Mouse (Mus musculus): Measurements from ENCODE around the gene Anln.
A peak's percentile ranks its signal among the peaks of the same experiment; 100 is the strongest.

Gene Anln

DNA sequence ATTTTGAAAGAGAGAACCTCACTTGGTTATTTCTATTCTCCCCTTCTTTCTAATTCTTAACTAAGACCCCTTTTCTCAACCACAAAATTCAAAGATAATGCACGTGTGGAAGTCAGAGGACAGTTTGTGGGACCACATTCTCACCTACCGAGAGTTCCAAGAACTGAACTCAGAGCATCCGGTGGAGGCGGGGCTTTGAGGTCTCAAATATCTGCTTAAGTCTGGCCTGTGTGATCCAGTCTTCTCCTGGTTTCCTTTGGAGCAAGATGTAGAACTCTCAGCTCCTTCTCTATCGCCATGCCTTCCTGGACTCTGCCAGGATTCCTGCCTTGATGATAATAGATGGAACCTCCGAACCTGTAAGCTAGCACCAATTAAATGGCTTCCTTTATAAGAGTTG is 13.0 kb upstream of the Anln start:
- DNase-seq, result no peak

DNA sequence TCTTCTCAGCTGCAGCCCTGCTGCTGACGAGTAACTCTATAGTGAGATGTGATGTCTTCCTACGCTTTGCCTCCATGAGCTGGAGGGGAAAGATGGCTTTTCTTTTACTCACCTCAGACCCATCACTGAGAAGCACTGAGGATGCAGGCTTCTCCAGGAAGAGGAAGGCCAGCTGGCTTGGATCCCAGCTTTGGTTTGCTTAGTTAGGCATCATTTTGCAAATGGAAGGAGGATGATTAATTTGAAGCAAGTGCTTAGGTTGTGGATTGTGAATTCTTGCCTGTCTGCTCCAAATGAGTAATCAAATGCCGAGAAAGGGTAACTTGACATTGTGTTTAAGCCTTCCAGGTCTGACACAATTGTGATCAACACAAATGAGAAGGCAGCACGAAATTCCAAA is 10.0 kb upstream of the Anln start:
- no peak for DNase-seq

DNA sequence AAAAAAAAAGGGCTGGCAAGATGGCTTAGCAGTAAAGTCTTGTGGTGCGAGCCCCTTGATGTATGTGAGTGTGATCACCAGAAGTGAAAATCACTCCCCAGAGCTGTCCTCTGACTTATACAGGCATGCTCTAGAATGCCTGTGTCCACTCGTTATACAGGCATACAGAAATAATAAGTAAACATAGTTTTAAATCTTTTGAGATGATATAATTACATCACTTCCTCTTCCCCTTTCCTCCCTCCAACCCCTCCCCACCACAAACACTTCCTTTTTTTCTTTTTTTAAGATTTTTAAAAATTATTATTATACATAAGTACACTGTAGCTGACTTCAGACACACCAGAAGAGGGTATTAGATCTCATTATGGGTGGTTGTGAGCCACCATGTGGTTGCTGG is 5.7 kb upstream of the Anln start:
- DNase-seq, result no peak

DNA sequence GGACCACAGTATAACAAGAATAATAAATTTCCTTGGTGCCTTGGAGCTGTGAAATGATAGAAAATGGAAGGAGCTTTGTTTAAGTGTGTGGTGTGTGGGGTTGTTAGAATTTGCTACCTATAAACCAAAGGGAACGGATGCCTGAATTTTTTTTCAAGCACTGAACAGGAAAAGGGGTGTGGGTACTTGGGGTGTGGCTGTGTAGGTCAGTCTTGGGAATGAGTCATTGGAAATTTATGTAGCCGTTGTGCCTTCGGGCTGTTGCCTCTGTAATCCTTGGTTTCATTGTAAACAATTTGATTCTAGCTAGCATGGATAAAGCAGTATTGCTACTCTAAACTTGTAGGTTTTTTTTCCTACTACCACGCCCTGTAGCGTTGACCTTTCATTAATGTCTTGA is 1.4 kb upstream of the Anln start:
- no peak for DNase-seq

DNA sequence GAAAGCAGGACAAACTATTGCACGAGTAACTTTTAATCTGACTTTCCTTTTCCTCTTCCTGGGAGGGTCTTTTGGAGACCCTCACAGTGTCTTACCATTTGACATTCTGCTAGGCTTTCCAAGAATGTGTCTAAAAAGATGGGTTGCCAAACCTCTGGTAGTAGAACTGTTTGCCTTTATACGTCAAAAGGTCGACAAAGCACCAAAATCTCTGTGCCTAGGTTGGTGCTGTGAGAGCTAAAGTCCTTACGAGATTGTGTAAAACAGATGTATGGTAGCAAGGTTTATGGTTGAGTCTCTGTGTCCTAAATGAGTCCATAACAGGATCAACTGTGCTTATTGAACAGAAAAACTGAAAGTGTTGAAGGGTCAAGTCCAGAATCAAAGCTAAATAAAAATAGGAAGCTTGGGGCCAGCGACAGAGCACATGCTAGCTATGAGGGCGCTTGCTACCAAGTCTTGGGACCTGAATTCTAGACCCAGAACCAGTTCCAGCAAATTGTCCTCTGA is 803 bp upstream of the Anln start:
- DNase-seq, result no peak

DNA sequence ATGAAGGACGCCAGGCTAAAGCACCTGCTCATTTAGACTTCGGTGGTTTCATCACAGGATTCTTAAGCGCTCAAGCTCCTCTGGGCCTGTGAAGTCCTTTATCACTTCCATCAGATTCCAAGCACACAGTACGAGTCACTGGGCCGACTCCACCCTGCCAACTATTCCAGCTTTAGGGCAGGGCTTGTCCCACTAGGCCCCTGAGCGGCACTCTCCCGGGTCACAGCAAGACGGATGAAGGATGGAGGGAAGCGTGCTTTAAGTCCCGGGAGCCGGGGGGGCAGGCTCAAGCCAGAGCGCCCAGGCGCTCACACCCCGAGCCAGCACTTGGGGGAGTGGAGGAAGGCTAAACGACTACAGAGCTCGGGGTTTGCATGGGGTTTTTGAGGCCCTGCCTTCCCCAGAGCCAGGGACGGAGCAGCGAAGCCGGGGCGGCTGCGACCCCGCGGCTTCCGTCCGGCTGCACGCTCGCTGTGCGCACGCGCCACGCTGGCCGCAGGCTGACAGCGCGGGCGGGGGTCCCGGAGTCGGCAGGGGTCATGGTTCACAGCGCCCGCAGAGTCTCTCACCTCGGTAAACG is 497 bp downstream of the Anln start:
- DNase-seq, result no peak

DNA sequence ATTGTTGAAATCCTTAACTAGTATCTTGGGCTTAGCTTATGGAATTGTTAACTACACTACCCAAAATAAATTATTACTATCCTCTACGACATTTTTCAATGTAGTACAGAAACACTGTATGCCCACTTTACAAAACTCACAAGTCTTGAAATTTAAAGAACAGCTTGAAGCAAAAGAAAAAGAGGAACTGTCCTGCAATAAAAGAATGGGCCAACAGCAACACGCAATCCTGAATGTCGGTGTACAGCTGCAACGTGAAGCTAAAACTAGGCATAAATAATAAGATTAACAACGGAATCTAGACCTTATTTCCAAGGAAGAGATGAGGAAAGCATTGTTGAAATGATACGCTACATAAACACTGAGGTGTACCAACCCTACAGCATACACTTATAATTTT is 1.1 kb downstream of the Anln start:
- DNase-seq, result no peak

DNA sequence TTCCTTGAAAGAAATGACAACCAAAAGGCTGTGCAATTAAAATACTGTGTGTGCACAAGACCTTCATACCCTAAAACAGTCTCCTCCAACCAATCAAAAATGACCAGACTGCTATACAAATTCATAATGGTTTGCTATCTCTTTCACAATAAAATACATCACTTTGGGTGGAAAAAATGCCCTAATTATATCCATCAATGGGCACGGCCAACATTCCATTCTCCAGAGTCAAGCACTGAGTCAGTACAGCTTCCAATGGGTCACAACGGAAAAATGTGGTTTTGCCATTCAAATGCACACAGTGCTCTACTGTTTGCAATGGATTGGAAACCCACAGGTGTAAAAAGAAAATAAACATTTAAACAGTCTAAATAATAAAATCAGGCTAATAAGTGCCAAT is 3.1 kb downstream of the Anln start:
- DNase-seq, result no peak

DNA sequence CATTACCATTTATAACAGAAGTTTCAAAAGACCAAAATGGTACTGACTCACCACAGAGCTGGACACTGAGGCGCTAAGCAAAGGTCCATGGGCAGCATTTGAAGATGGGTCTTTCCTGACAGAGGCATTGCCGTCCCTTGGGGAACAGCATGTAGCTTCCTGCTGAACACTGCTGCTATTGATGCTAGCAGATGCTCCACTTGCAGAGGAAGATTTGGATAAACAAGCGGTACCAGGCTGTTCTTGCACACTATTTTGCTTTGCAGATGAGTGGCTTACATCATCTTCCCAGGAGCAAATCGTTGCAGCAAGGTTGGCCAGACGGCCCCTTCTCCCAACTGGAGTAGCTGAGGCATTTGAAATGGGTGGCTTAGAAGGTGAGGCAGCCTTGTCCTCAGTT is 12.9 kb downstream of the Anln start:
- DNase-seq, result no peak

DNA sequence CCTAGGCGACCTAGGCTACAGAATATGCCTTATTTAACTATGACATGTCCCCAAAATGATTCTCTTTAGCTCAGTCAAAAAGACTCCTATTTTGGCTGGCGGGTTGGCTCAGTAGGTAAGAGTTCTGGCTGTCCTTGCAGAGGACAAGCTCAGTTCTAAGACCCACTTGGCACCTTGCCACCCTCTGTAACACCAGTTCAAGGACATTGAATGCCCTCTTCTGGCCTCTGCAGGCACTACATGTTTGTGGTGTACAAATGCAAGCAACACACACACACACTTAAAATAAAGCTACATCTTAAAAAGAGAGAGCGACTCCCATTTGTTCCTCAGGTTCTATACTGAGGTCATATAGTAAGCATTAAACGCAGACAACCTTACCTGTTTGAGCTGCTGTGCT is 16.2 kb downstream of the Anln start:
- DNase-seq, result peak; percentile 14

DNA sequence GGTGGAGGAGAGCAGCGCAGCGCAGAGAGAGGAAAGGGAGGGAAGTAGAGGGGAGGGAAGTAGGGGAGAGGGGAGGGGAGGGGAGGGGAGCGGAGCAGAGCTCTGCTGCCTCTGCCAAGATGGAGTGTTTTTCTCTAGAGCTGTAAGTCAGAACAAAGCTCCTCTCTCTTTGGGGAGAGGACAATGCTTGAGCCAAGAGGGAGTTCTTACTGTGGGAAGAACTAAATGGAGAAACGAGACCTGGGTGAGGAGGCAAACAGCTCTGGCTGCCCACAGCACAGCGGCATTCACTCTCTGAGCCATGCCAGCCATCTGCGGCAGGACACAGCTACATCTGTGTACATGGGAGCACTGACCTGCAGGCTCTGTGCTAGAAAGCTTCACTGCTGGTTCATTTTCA is 21.0 kb downstream of the Anln start:
- DNase-seq, result no peak

DNA sequence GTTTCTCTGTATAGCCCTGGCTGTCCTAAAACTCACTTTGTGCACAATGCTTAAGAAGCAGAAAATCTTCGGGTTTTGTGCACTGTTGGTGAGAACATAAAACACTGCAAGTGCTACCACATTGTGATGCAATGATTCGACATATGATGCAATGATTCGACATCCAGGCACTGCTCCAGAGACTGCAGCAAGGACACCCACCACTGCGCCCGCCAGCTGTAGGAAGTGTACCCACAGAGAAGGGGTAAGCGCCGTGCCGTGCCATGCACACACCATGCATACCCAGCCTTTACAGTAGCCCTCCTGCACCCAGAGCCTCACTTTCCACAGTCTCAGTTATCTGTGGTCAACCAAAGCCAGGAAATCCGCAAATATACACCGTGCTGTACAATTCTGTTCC is 22.4 kb downstream of the Anln start:
- no peak for DNase-seq

DNA sequence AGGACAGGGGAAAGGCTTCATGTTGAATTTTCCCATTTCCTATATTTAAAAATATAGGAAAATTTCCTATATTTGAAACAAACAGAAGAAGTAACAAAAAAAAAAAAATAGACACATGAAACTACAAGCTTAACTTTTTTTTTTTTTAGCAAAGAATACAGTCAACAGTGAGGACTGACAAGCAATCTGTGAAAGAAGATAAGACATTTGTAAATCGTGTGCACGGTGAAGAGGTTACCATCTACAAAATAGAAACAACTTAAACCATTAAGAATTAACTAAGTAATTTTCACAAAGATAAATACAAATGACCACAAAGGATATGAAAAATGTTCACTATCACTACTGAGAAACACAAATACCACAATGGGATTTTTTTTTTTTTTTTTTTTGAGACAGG is 22.8 kb downstream of the Anln start:
- no peak for DNase-seq

DNA sequence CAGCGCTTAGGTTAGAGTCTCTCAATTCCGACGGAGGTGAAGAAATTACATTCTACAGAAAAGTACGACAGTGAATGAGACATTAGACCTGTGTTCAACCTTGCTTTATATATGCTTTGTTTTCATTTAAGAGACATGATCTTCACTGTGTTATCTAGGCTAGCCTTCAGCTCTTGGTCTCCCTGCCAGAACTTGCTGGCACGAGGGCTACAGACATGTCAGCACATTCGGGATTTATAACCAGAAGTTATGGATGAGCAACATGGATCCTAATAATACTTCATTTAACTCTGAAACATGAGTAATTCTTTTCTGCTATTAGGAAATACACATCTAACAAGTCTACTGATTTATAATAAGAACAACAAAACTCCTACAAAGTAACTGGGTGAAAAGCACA is 28.1 kb downstream of the Anln start:
- no peak for DNase-seq

DNA sequence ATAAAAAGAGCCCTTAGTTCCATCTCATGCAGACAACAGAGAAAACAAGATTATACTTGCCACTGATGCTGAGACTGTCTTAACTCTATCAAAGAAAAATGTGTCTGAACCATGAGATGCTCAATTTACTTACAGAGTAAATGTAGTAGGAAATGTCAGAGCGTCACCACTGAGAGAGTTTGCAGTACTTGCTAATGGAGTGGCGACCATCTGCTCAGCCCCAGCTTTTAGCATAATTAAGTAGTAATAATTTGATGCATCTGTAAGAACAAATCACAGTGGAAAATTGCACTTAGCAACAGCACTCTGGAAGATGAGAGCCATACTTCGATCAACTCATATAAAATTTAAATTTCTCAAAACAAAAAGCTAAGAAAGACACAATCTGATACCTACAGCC is 33.1 kb downstream of the Anln start:
- no peak for DNase-seq

DNA sequence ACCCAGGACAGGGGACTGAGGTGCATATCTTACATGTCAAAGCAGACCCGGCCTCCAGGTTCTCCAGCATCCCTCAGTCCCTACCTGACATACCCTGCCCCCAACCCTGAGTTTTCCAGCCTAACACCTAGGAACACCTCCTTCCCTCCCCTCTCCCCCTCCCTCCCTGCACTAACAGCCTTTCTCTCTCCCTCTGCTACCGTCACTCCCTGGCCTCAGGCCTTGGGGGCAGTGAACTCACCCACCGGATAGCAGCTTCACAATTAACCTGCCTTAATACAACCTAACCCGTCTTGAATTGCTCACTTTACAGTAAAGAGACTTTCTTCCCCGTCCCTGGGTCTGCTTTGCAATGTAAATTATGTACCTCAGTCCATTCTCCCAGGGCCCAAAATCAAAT is 35.1 kb downstream of the Anln start:
- no peak for DNase-seq

DNA sequence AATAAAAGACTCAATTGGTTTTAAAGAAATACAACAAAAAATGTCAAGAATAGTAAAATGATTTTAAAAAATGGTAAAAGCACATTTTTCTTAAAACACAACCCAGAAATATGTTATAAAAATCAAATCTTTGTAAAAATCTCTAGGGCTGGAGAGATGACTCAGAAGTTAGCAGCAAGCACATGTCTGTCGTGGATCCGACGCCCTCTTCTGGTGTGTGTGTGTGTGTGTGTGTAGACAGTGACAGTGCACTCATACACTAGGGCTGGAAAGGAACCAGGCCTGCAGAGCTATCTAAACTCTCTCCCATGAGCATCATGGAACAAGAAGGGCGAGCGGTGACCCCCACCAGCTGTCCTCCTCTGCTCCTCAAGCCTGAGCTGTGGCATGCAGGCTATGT is 35.5 kb downstream of the Anln start:
- DNase-seq, result no peak

DNA sequence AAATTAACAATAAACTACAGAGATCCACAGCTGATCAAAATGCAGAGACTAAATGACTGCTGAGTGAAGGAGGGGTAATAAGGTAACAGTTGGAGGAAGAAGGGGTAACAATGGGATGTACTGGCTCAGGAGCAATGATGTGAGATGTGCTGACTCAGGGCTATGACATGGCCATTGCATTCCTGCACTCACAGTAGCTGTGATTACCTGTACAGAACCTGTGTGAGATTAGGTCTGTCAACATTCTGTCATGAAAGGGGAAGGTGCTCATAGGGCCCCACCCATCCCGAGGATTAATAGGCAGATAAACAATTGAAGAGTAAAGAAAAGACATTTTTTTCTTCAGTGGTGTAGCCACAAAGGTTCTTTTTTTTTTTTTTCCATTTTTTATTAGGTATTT is 48.7 kb downstream of the Anln start:
- DNase-seq, result no peak

DNA sequence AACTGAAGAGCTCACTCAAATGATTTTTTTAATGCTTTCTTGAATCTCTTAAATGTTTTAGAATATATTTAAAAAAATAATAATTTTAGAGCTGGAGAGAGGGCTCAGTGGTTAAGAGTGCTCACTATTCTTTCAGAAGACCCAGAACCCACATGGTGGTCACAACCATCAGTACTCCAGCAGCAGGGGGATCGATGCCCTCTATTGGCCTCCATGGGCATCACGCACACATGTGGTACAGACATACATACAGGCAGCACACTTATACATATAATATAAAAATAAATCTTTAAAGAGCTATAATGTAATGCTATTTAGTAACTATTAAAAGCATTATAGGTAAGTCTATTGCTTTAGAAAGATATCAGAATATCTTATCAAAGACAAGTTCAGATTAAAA is 51.8 kb downstream of the Anln start:
- DNase-seq, result no peak

DNA sequence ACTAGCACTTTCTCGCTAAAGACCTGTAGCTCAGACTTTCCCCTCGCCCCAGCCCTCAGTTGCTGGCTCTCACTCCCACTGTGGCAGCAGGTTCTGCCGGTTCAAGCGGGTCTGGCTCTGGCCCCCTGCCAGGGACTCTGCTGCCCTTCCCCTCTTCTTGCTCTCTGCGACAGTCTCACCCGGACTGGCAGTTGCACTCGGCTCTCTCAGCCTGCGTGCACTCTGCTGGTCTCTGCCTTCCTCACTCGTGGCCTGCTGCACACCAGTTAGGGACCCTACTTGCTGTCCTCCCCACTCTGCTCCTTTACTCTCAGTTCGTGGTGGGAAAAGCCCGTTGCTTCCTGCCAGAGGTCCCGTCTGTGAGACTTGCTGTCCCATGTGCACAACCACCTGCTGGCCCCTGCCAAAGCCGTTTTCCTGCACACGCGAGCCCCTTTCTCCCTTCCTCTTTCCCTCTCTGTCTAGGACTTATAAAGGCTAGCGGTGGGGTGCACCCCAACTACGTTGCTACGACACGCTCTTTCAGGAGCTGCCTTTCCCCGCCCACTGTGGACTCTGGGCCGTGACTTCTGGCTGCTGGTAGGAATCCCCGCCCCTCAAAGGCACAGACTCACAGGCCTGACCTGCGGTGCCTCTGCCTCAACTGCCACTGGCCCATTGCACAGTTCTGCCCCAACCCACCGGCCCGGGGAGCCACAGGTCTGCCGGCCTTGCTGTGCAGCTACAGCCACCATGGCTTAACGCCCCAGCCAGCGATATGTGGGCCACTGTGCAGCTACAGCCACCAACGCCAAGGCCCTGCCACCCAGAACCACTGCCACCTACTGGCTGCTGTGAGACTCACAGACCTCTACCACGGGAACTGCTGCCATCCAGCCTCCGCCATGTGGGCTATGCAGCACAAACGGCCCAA is 61.3 kb downstream of the Anln start:
- peak; percentile 95 for DNase-seq

DNA sequence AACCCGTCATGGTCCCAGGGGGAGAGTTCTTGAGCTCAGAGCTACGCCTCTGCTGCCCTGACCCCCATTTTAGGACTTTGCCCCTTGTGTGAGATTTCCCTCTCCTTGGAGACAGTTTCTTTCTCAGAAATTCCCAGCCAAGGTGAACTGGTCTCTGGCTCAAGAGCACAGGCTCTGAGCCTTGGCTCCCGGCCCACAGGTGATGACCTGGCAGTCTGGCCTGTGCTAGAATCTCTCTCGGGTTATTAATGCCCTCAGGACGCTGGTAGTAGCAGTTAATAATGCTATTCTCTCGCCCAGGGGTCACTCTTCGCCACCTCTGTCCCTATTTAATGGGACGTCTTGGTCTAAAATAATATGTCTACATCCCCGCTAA is 61.9 kb downstream of the Anln start:
- DNase-seq, result peak; percentile 94

DNA sequence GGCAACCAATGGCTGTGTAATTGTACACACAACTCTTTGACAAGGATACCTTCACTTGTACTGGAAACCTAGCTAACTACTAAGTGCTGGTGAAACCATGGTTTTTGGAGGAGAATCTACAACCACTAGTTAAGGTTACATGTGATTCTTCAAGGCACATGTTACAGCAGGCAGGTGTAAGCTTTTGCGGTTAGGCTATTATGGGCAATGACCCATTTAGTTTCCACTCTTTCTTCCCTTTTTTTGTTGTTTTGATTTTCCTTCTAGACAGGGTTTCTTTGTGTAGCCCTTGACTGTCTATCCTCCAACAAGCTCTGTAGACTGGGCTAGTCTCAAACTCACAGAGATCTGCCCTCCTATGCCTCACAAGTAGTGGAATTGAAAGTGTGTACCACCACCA is 64.4 kb downstream of the Anln start:
- DNase-seq, result no peak

DNA sequence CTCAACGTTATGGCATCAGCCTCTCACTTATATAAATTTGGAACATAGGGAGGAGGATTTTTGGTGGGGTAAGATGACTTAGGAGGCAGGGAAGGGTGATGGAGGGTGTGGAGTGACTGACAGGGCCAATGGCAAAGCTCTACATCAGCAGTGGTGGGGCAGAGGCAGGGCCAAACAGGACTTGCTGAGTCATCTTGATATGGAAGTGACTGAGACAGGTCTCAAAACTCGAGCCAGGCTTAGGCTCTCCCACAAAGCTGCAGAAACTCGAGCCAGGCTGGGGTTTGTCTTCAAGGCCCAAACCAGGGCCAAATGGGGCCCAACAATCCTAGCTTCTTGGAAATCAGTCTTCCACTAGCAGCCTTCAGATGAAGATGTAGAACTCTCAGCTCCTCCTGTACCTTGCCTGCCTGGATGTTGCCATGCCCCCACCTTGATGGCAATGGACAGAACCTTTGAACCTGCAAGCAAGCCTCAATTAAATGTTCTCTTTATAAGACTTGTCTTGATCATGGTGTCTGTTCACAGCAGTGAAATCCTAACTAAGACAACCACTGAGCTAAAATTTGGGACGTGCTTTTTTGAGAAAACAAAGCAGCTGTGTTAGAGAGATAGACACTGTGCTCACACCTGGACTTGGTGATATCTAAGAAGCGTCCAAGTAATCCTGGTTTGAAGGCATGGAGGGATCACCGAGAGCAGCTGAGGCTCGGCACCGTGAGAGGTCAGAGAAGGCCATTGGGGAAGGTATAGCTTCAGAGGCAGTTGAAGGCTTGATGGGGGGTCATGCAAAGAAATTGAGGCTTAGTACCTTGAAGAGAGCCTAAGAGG is 66.4 kb downstream of the Anln start:
- DNase-seq, result no peak

DNA sequence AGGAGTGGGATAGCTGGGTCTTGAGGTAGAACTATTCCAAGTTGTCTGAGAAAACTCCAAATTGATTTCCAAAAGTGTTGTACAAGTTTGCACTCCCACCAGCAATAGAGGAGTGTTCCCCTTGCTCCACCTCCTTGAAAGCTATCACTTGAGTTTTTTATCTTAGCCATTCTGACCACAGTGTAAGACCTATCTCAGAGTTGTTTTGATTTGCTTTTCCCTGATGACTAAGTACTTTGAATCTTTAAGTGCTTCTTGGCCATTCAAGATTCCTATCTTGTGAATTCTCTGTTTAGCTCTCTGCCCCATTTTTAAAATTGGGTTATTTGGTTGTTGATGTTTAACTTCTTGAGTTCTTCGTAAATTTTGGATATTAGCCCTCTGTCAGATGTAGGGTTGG is 69.9 kb downstream of the Anln start:
- no peak for DNase-seq
